Mouse (Mus musculus): ENCODE data around the gene Coq3. TPM values are rescaled to one million over a fixed set of nuclear protein-coding genes. Genes with fewer than 3 reads are reported as not detected.

Gene Coq3
- polyA plus RNA-seq, 1 experiment from 2014 or later, result 15.9 TPM

DNA sequence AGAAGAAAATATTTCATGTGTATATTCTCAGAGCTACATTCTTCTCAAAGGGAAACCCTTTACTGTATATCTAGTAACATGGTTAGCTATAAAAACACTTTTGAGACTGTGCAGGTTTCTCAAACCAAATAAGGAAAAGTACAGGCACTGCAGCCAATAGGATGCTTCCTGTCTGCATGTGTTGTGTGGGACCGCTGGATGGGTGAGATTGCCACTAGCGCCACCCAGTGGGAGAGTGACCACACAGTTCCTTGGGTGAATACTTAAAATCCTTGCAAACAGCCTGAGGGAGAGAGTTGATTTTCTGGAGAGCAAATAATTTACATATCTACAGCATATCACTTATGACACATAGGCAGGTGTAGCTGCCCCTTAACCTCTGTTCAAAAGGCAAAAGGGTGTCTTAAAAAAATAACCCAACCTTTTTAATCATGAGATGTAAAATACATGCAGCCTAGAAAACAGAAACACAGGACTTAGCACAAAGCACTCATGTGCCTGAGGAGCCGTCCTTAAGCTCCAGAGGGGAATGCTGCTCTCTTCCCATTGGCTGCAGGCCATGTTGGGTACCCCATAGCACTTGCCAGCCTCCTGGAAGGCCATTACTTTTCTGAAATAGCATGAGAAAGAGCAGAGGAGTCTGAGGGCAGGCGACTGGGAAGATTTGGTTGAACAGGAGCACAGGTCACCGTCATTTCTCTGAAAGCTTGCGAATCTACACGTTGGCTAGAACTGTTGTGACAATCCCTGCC is 78.3 kb downstream of the Coq3 start:
- Histone ChIP-seq H3K9me3 (ENCODE audit: control insufficient read depth, low read length) (no peaks in the 10 kb centered on the region), H3K4me2 (ENCODE audit: low read length) (no peak overlapping the region), H3K36me3 (ENCODE audit: control insufficient read depth, insufficient read depth, low read length) (peaks cover 9% of the 10 kb centered on the region), H3K4me1 (ENCODE audit: control insufficient read depth, insufficient read depth, low read depth, low read length) (no peaks in the 10 kb centered on the region), H3K9ac (ENCODE audit: low read depth, low read length) (no peak overlapping the region), H3K27me3 (replicated peaks; ENCODE audit: control insufficient read depth, insufficient read depth, low read length) (no peaks in the 10 kb centered on the region), H3K4me3 (ENCODE audit: low read length) (no peak overlapping the region), H3K27ac (ENCODE audit: low read depth, low read length) (no peak overlapping the region)
- 0 out of 2 replicates have a peak, but pooled peaks have one; percentile 31 for ATAC-seq
- WGBS, result 62% methylated on average over 7 of the region's 7 CpGs

Other genes with a start within 250 kb of the Coq3 start
- gene Prdm13, start 193.7 kb upstream of the Coq3 start, polyA plus RNA-seq (2015; fragmentation: Nextera tagmentation; extraction: Ambion mirVana), result 0.36 and 0.48 TPM in 2 replicates
- 68.7 and 72.4 TPM in 2 replicates for gene Ccnc, start 152.0 kb upstream of the Coq3 start, polyA plus RNA-seq (2015; fragmentation: Nextera tagmentation; extraction: Ambion mirVana)
- gene Usp45, start 112.5 kb upstream of the Coq3 start, polyA plus RNA-seq (2015; fragmentation: Nextera tagmentation; extraction: Ambion mirVana), result 5.2 and 5.4 TPM in 2 replicates
- 25.4 and 28.5 TPM in 2 replicates for gene Tstd3, start 112.5 kb upstream of the Coq3 start, polyA plus RNA-seq (2015; fragmentation: Nextera tagmentation; extraction: Ambion mirVana)
- 155 and 157 TPM in 2 replicates for gene Pnisr, start 32.1 kb upstream of the Coq3 start, polyA plus RNA-seq (2015; fragmentation: Nextera tagmentation; extraction: Ambion mirVana)
- gene Faxc, start 51.7 kb downstream of the Coq3 start, polyA plus RNA-seq (2015; fragmentation: Nextera tagmentation; extraction: Ambion mirVana), result 12.5 and 17.0 TPM in 2 replicates